Mouse (Mus musculus): ENCODE data around the gene Focad. TPM values are rescaled to one million over a fixed set of nuclear protein-coding genes. Genes with fewer than 3 reads are reported as not detected.

The Focad gene
- total RNA-seq, 1 experiment = 14.7 TPM

DNA sequence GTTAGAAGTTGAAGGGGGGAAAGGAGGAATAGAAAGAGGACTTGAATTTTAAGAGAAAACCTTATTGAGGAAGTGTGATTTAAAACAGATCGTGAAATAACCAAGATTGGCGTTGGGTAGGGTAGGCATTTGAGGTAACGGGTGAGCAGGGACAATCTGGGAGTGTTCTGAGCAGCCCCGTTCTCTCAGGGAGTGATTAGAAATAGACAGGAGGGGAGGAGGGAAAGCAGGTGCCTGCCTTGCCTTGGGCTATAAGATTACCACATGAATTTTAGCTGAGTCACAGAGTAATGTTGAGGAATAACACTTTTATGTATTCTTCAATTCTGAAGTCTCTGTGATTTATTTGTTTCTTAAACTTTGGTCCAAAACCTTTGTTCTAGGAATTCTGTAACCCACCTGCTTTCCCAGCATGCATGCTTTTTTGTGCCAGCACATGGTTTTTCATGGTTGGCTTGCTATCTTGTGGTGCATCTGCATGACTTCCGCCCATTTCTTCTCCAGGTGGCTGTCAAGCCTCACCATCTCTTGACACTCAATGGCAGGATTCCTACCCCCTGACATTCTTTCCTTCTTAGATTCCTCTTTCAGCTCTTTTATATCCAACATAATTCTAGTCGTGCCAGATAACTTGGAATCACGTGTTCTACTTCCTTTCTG is 176.1 kb downstream of the Focad start:
- Histone ChIP-seq H3K4me3 (ENCODE audit: insufficient read depth in 1 of 2, low read depth in 1 of 2, low read length in 2 of 2, poor library complexity in 1 of 2, severe bottlenecking in 1 of 2) (no peak overlapping the region), H3K9me3 (ENCODE audit: control insufficient read depth, insufficient read depth, low read depth, low read length) (no peaks in the 10 kb centered on the region), H3K9ac (ENCODE audit: insufficient read depth, low read depth, low read length, poor library complexity, severe bottlenecking) (no peak overlapping the region), H3K4me1 (ENCODE audit: control insufficient read depth in 2 of 2, insufficient read depth in 2 of 2, low read length in 2 of 2, poor library complexity in 1 of 2) (no peaks in the 10 kb centered on the region), H3K36me3 (ENCODE audit: control insufficient read depth, insufficient read depth, low read length, poor library complexity, severe bottlenecking) (no peaks in the 10 kb centered on the region), H3K27ac (ENCODE audit: insufficient read depth, low read depth, low read length, poor library complexity, severe bottlenecking) (no peak overlapping the region)
- in situ Hi-C loops (cut with MboI; ENCODE audit: low sequenced_read_pairs in 2 of 2, unreplicated experiment in 2 of 2) = no loop called here
- TF ChIP-seq MAFK (IDR thresholded peaks at IDR 0.05; ENCODE audit: insufficient read depth, low read depth, low read length) (no peak), ZNF384 (IDR thresholded peaks at IDR 0.05; ENCODE audit: low read depth, low read length) (no peak), HCFC1 (IDR thresholded peaks at IDR 0.05; ENCODE audit: borderline replicate concordance, insufficient read depth, low read length) (no peak), CHD2 (IDR thresholded peaks at IDR 0.05; ENCODE audit: low read depth, low read length) (no peak), ZC3H11A (IDR thresholded peaks at IDR 0.05; ENCODE audit: borderline replicate concordance, low read depth, low read length) (no peak)
- no peak for DNase-seq (ENCODE audit: low read depth, low spot score)

DNA sequence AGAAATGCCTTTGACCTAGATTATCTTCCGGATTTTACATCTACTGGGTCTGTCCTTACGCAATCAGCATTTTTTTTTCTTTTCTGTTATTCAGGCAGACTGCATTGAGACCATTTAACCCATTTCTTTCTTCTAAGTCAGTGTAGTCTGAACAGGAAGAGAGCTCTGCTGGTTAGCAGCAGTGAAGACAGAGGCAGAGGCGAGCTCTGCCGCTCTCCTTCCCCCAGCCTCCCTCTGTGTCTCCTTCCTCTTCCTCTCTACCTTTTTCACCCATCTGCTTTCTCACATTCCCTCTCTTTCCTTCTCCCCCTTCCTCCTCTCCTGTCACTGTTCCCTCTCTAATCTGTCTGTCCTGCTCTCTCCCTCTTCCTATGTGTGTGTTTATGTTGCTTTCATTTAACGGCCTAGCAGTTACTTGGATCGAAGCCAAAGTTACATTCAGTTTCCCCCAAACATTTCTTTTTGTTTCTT is 181.2 kb downstream of the Focad start:
- DNase-seq (ENCODE audit: low read depth, low spot score) = no peak
- Histone ChIP-seq H3K9me3 (ENCODE audit: control insufficient read depth, insufficient read depth, low read depth, low read length) (no peaks in the 10 kb centered on the region), H3K36me3 (ENCODE audit: control insufficient read depth, insufficient read depth, low read length, poor library complexity, severe bottlenecking) (no peaks in the 10 kb centered on the region), H3K27ac (ENCODE audit: insufficient read depth, low read depth, low read length, poor library complexity, severe bottlenecking) (no peak overlapping the region), H3K9ac (ENCODE audit: insufficient read depth, low read depth, low read length, poor library complexity, severe bottlenecking) (no peak overlapping the region), H3K4me3 (ENCODE audit: insufficient read depth in 1 of 2, low read depth in 1 of 2, low read length in 2 of 2, poor library complexity in 1 of 2, severe bottlenecking in 1 of 2) (no peak overlapping the region), H3K4me1 (ENCODE audit: control insufficient read depth in 2 of 2, insufficient read depth in 2 of 2, low read length in 2 of 2, poor library complexity in 1 of 2) (no peaks in the 10 kb centered on the region)
- TF ChIP-seq MAFK (IDR thresholded peaks at IDR 0.05; ENCODE audit: insufficient read depth, low read depth, low read length) = no peak
- no peak for TF ChIP-seq ZNF384 (IDR thresholded peaks at IDR 0.05; ENCODE audit: low read depth, low read length)
- no peak for TF ChIP-seq ZC3H11A (IDR thresholded peaks at IDR 0.05; ENCODE audit: borderline replicate concordance, low read depth, low read length)
- TF ChIP-seq HCFC1 (IDR thresholded peaks at IDR 0.05; ENCODE audit: borderline replicate concordance, insufficient read depth, low read length) = no peak
- TF ChIP-seq CHD2 (IDR thresholded peaks at IDR 0.05; ENCODE audit: low read depth, low read length) = no peak
- in situ Hi-C loops (cut with MboI; ENCODE audit: low sequenced_read_pairs in 2 of 2, unreplicated experiment in 2 of 2) = no loop called here

DNA sequence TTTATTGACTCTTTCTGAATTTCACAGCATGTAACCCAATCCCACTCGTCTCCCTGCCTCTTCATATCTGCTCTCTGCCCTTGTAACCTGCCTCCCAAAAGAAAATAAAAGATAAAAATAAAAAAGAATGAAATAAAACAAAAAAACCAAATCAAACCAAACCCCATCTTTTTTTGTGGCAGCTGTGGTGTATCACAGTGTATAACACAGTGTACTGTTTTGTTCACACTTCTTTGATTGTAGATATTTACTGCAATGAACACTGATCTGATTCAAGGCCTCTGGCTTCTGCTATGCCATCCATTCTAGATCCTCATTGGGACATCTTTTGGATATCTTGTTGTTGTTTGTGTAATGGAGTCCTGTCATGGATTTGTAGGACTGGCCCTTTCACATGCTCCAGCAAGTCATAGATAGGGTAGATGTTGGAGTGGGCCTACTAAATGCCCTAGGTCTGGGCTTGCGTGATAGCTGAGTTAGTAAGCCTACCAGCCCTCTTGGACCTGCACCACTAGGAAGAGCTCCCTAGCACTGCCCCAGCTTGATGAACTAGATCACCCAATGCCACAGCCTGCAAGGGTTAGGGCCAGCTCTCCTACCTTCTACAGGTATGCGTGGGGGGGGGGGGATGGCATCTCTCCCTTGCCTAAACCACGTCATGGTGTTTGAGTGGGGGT is 181.8 kb downstream of the Focad start:
- no peak for DNase-seq (ENCODE audit: low read depth, low spot score)
- Histone ChIP-seq H3K27ac (ENCODE audit: insufficient read depth, low read depth, low read length, poor library complexity, severe bottlenecking) (no peak overlapping the region), H3K4me1 (ENCODE audit: control insufficient read depth in 2 of 2, insufficient read depth in 2 of 2, low read length in 2 of 2, poor library complexity in 1 of 2) (no peaks in the 10 kb centered on the region), H3K4me3 (ENCODE audit: insufficient read depth in 1 of 2, low read depth in 1 of 2, low read length in 2 of 2, poor library complexity in 1 of 2, severe bottlenecking in 1 of 2) (no peak overlapping the region), H3K9me3 (ENCODE audit: control insufficient read depth, insufficient read depth, low read depth, low read length) (no peaks in the 10 kb centered on the region), H3K36me3 (ENCODE audit: control insufficient read depth, insufficient read depth, low read length, poor library complexity, severe bottlenecking) (no peaks in the 10 kb centered on the region), H3K9ac (ENCODE audit: insufficient read depth, low read depth, low read length, poor library complexity, severe bottlenecking) (no peak overlapping the region)
- TF ChIP-seq ZC3H11A (IDR thresholded peaks at IDR 0.05; ENCODE audit: borderline replicate concordance, low read depth, low read length) (no peak), MAFK (IDR thresholded peaks at IDR 0.05; ENCODE audit: insufficient read depth, low read depth, low read length) (no peak), CHD2 (IDR thresholded peaks at IDR 0.05; ENCODE audit: low read depth, low read length) (no peak), ZNF384 (IDR thresholded peaks at IDR 0.05; ENCODE audit: low read depth, low read length) (no peak), HCFC1 (IDR thresholded peaks at IDR 0.05; ENCODE audit: borderline replicate concordance, insufficient read depth, low read length) (no peak)
- in situ Hi-C loops (cut with MboI; ENCODE audit: low sequenced_read_pairs in 2 of 2, unreplicated experiment in 2 of 2) = no loop called here

DNA sequence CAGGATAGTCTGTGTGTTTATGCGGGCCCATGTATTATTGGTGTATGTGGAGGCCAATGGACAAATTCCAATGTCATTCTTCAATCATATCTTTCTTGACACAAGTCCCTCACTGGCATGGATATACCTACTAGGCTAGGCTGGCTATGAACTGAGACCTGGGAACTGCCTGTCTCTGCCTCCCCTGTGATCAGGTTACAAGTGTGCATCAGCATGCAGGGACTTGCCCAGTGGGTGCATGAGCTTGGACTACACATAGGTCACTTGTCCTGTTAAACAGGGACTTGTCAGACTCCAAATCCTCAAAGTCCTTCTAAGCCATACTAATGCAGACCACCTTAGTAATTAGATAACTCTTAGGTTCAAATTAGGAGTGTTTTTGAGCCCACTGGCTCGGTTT is 184.1 kb downstream of the Focad start:
- in situ Hi-C loops (cut with MboI; ENCODE audit: low sequenced_read_pairs in 2 of 2, unreplicated experiment in 2 of 2) = no loop called here
- no peak for TF ChIP-seq HCFC1 (IDR thresholded peaks at IDR 0.05; ENCODE audit: borderline replicate concordance, insufficient read depth, low read length)
- no peak for TF ChIP-seq MAFK (IDR thresholded peaks at IDR 0.05; ENCODE audit: insufficient read depth, low read depth, low read length)
- no peak for TF ChIP-seq CHD2 (IDR thresholded peaks at IDR 0.05; ENCODE audit: low read depth, low read length)
- no peak for TF ChIP-seq ZNF384 (IDR thresholded peaks at IDR 0.05; ENCODE audit: low read depth, low read length)
- TF ChIP-seq ZC3H11A (IDR thresholded peaks at IDR 0.05; ENCODE audit: borderline replicate concordance, low read depth, low read length) = no peak
- Histone ChIP-seq H3K36me3 (ENCODE audit: control insufficient read depth, insufficient read depth, low read length, poor library complexity, severe bottlenecking) (no peaks in the 10 kb centered on the region), H3K27ac (ENCODE audit: insufficient read depth, low read depth, low read length, poor library complexity, severe bottlenecking) (no peak overlapping the region), H3K9ac (ENCODE audit: insufficient read depth, low read depth, low read length, poor library complexity, severe bottlenecking) (no peak overlapping the region), H3K4me1 (ENCODE audit: control insufficient read depth in 2 of 2, insufficient read depth in 2 of 2, low read length in 2 of 2, poor library complexity in 1 of 2) (no peaks in the 10 kb centered on the region), H3K4me3 (ENCODE audit: insufficient read depth in 1 of 2, low read depth in 1 of 2, low read length in 2 of 2, poor library complexity in 1 of 2, severe bottlenecking in 1 of 2) (no peak overlapping the region), H3K9me3 (ENCODE audit: control insufficient read depth, insufficient read depth, low read depth, low read length) (no peaks in the 10 kb centered on the region)
- no peak for DNase-seq (ENCODE audit: low read depth, low spot score)
